Mouse (Mus musculus) WW6 (cell line): Measurements from ENCODE around the gene 4921524J17Rik.

Source experiments
- DNase-seq: peaks from one replicate; pipeline ENCODE4 v3.0.0-alpha.2; 2013; ENCODE audit warnings: low read depth, low spot score

The 4921524J17Rik gene

GRCm38 (mm10) chr8:85432168-85433016 lies at the start of gene 4921524J17Rik:
Gene 4921524J17Rik (minus strand): TSS chr8:85432833.
- peak; percentile 98 for DNase-seq

- DNase-seq, result no peak
Observed at GRCm38 (mm10) chr8:85482427-85482826, 49.8 kb upstream of the 4921524J17Rik start.

DNA sequence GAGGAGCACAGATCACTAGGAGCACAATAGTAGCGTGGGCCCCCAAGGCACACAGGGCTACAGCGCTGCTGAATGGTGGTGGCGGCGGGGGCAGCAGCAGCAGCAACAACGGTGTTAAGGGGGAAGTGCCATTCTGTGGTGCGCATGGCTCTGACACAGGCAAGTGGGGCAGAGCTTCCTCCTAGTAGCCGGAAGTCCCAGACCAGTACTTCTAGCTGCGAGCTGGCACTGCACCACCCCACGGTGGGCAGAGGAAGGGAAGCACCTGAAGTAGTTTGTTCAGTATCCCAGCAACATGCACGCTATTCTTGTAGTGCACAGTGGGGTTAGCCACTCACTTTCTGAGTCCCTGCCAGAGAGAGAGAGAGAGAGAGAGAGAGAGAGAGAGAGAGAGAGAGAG lies 49.3 kb upstream of the 4921524J17Rik start:
- no peak for DNase-seq

DNA sequence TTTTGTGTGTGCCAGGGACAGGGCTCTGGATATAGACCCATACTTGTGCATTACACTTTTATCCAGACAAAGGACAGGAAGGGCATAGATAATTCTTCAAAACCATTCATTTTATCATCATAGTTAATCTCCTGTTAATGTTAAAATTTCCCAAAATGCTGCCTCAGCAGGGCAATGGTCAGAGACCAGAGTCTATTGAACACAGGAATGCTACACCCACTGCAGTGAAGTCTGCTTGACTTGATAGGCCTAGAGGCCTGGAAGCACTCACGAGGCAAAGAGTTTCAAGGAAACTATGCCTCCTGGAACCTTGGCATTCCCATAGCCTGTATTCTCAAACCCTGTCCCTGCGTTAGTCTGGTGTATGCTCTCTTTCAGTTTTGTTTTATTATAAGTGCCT lies 47.1 kb upstream of the 4921524J17Rik start:
- no peak for DNase-seq

- DNase-seq, result no peak
Observed at GRCm38 (mm10) chr8:85478397-85478796, 45.8 kb upstream of the 4921524J17Rik start.

- DNase-seq, result no peak
Observed at GRCm38 (mm10) chr8:85476970-85477545, 44.4 kb upstream of the 4921524J17Rik start.

- no peak for DNase-seq
Observed at GRCm38 (mm10) chr8:85474924-85475323, 42.3 kb upstream of the 4921524J17Rik start.

DNA sequence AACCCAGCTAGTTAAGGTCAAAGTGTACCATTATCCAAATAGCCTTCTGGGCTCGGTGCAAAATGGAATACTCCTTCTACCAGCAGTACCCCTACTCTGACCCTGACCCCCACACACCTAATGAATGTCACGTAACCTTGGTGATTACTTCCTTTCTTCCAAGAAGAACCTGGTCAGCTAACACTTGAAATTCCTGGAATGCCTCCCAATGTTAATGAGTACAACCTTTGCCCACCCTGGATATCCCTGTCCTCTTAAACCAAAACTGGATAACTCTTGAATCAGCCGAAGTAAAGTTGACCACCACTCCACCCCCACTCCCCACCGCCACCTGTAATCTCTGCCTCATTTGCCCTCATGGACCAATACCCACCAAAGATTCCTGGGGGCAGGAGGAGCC lies 40.6 kb upstream of the 4921524J17Rik start:
- no peak for DNase-seq

DNA sequence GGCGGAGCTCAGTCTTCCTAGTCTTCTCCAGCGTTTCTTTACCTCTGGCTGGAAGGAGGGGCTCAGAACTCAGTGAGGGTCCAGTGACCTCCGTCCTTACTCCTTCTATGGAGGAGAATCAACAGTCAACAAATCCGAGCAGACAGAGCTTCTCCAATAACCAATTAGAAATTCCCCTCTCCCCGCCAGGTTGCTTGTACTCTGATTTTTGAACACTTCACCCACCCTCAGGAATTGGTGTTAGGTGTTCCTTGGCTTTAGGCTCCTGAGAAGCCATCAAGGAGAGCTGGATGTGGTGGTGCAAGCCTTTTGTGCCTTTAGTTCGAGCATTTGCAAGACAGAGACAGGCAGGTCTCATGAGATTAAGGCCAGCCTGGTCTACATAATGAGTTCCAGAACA lies 40.2 kb upstream of the 4921524J17Rik start:
- DNase-seq, result peak; percentile 78

GRCm38 (mm10) chr8:85470753-85471152 lies 38.1 kb upstream of the 4921524J17Rik start:
- DNase-seq, result no peak

DNA sequence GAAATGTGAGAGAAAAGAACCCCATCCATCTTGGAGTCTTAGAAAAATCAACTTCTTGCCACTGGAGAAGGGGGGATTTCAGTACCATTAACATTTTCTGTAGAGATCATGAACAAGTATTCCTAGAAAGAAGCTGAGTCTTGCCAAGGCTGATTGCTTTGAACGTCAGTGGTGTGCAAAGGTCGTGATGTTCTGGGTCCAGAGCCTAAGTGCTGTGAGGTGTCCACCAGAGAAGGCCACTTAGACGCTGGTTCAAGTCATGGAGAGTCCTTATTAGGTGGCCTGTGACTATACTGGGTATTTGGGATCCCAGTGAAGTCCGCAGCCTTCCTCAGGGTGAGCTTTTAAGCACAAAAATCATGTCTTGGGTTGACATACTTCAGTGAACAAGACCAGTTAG lies 33.4 kb upstream of the 4921524J17Rik start:
- DNase-seq, result no peak

- DNase-seq, result no peak
Observed at GRCm38 (mm10) chr8:85464316-85464715, 31.7 kb upstream of the 4921524J17Rik start.

GRCm38 (mm10) chr8:85462441-85462840 lies 29.8 kb upstream of the 4921524J17Rik start:
- no peak for DNase-seq

DNA sequence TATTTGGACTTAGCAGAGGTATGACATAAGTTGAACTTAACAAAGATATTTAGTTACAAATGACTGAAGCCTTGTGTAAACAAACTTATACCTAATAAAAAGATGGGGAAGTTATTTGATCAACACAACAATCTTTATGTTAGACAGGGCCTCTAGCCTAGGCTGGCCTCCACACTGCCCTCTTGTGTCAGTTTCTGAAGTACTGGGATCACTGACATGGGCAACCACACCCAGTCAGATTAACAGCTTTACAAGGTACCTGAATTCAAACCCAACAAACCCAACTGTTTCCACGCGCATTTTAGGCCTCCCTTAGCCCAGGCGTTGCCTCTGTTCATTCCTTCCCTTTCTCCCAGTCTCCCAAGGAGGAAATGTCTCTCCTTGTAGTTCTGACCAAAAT lies 28.7 kb upstream of the 4921524J17Rik start:
- no peak for DNase-seq

DNA sequence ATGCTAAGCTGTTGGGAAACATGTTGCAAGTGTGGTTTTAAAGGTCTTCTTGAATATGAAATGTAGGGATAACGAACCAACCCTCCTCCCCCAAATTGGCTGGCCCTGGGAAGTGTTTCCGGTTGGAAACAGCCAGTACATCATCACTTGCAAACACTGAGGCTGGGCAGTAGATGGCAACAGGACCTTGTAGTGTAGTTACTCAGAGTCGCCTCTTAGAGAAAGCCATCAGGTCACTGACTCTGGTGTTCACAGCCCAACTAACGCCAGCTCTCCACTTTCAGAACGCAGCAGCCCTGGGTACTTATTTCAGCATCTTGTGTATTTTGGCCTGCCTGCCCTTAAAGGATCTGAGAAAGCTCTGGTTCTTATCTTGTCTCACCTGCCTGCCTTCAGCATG lies 28.2 kb upstream of the 4921524J17Rik start:
- DNase-seq, result no peak

GRCm38 (mm10) chr8:85459582-85459981 lies 26.9 kb upstream of the 4921524J17Rik start:
- DNase-seq, result no peak

DNA sequence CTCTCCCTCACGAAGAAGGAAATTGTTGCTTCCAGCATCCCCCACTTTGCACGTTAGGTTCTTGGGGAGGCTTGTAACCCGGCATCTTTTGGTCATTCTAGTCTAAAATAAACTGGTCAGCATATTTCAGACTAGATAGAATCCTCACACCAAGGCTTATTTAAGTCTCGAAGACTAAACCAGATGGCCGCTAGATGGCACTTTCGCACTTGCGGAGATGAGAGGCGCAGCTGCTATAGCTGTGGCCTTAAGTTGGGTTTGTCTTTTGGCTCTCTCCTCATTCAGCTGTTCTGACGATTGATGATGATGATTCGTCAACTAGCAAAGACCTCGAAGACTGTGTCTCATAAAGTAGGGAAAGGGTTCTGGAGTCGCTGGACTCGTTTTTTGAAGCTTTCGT lies 23.9 kb upstream of the 4921524J17Rik start:
- DNase-seq, result peak; percentile 79

DNA sequence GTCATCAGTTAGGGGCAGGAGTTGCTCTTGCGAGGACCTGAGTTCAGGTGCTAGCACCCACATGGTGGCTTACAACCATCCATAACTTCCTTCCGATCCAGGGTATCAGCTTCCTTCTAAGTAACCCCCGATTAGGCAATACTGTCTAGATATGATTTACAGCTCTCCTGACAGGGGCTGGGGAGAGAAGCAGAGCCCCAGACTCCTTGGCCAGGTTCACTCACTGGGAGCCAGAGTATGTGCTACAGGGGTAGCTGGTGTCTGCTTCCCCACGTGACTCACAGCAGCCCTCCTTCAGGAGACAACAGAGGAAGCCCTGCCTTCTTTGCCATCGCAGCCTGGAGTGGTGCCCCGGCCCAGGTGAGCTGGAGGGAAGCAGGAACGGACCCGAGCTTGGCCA lies 22.1 kb upstream of the 4921524J17Rik start:
- DNase-seq, result no peak

GRCm38 (mm10) chr8:85453256-85453655 lies 20.6 kb upstream of the 4921524J17Rik start:
- no peak for DNase-seq

GRCm38 (mm10) chr8:85452328-85452727 lies 19.7 kb upstream of the 4921524J17Rik start:
- DNase-seq, result no peak

DNA sequence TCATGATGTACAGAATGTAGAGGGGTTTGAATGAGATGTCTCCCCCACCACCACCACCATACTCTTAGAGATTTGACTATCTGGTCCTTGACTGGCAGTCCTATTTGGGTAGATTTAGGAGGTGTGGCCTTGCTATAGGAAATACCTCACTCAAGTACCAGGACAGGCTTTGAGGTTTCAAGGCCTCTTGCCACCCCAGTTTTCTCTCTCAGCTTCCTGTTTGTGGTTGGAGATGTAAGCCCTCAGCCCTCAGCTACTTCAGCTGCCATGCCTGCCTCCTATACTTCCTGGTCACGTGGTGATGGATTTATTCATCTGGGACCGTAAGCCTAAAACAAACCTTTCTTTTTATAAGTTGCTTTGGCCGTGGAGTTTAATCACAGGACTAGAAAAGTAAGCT lies 17.7 kb upstream of the 4921524J17Rik start:
- no peak for DNase-seq

DNA sequence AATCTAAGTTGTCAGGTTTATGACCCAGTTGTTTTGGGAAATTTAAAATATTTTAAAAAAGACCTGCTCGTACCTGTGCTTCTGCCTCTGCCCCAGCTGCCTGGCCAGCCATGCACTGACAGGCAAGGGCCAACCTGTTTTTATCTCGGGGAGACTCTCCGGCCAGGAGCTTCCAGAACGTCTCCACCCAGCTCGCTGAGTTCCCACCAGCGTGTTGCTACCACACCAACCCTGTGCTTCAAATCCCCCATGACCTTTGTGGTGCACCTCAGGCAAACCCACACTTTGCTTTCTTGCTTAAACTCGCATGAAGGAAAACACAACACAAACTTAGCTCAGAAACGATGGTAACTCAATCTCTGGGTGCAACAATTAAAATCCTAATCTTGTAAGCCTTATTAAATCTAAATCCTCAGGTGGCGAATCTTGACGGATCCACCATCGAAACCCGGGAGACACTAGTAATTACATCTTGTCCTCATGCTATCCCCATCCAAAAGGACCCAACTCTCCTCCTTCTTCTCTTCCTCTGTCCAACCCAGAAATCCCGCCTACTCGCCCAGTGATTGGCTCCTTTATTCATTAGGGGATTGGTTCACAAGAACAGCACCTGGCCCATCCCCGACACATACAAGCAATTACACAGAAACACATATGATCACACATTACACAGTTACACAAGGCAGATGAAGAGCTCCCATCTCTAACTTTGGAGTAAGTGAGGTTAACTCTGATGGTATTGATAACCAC lies 13.5 kb upstream of the 4921524J17Rik start:
- DNase-seq, result no peak
